Mouse (Mus musculus) CH12.LX (cell line): ENCODE measurements around the gene Eci1. TPM values are rescaled to one million over a fixed set of nuclear protein-coding genes. Genes with fewer than 3 reads are reported as not detected.

Source experiments
- DNase-seq: peaks from one replicate; pipeline ENCODE4 v3.0.0-alpha.2; 2013; ENCODE audit errors: extremely low read depth
- H3K27ac ChIP-seq: 2 replicates; pipeline ENCODE4 v1.5.1; 2012; ENCODE audit warnings: low read depth, mild to moderate bottlenecking, control low read depth, moderate library complexity; ENCODE audit not compliant: insufficient read depth
- H3K27me3 ChIP-seq: replicated peaks from 2 replicates; pipeline ENCODE3; 2012; ENCODE audit warnings: inconsistent platforms
- H3K36me3 ChIP-seq, 2 experiments: replicated peaks in 1 of 2; 2 replicates each; pipeline versions ENCODE3 to v1.6.1; 2012; ENCODE audit warnings: inconsistent platforms in 1 of 2, low read length in 1 of 2, mild to moderate bottlenecking in 1 of 2, mixed read lengths in 1 of 2, moderate library complexity in 1 of 2; ENCODE audit not compliant: control insufficient read depth in 1 of 2, insufficient read depth in 1 of 2
- H3K4me1 ChIP-seq, 2 experiments: 2 replicates each; pipeline ENCODE4 v1.6.1; 2012; ENCODE audit warnings: inconsistent platforms in 1 of 2, moderate library complexity in 1 of 2; ENCODE audit not compliant: insufficient read depth in 2 of 2, control insufficient read depth in 1 of 2
- H3K4me2 ChIP-seq: 2 replicates; pipeline ENCODE4 v1.6.1; 2012; ENCODE audit warnings: low read depth, mild to moderate bottlenecking, control low read depth; ENCODE audit not compliant: poor library complexity, insufficient read depth, severe bottlenecking
- H3K4me3 ChIP-seq, 3 experiments: fragments of 150-350 bp in 1 of 3; sonication (generic) in 1 of 3; replicated peaks in 1 of 3; 2 replicates each; pipeline versions ENCODE3 to v1.5.1; 2011 to 2012; ENCODE audit warnings: low read depth in 2 of 3, low read length in 2 of 3, mild to moderate bottlenecking in 2 of 3, moderate library complexity in 2 of 3, control low read depth in 1 of 3, improper control_type of control experiment in 1 of 3, inconsistent platforms in 1 of 3, mixed read lengths in 1 of 3; ENCODE audit not compliant: poor library complexity in 1 of 3
- H3K79me2 ChIP-seq: replicated peaks from 2 replicates; pipeline ENCODE4 v1.6.1; 2012; ENCODE audit warnings: mild to moderate bottlenecking, moderate library complexity; ENCODE audit not compliant: control insufficient read depth, poor library complexity, insufficient read depth, severe bottlenecking; ENCODE audit errors: extremely low read depth
- H3K9ac ChIP-seq: 2 replicates; pipeline ENCODE4 v1.6.1; 2012; ENCODE audit warnings: low read depth, mild to moderate bottlenecking, control low read depth, moderate library complexity; ENCODE audit not compliant: insufficient read depth
- H3K9me3 ChIP-seq: replicated peaks from 2 replicates; pipeline ENCODE3; 2012; ENCODE audit warnings: low read length, inconsistent platforms, mixed read lengths
- SMC3 ChIP-seq: IDR thresholded peaks from 2 replicates; pipeline ENCODE4 v1.6.1; 2011; ENCODE audit warnings: low read depth, low read length, improper control_type of control experiment
- UBTF ChIP-seq: IDR thresholded peaks from 2 replicates; pipeline ENCODE4 v1.6.1; 2012; ENCODE audit warnings: low read depth, mild to moderate bottlenecking, inconsistent platforms, low read length, improper control_type of control experiment, moderate library complexity
- dilution Hi-C: fragments of 300-500 bp; cut with MboI; formaldehyde crosslinking; loops from 2 replicates; pipeline ENCODE4 v1.14.3; 2020; ENCODE audit warnings: low sequenced_read_pairs; ENCODE audit not compliant: extremely low pct_unique_long_range_greater_than_20kb, extremely low pct_ligation_motif_present
- in situ Hi-C: fragments of 300-500 bp; cut with MboI; formaldehyde crosslinking; loops from 3 replicates; pipeline ENCODE4 v1.14.3; 2019; ENCODE audit warnings: low sequenced_read_pairs, low pct_ligation_motif_present, low pct_unique_long_range_greater_than_20kb, mixed read lengths
- polyA plus RNA-seq: library from polyadenylated mRNA; unstranded; fragments of >175 nt; gene quantifications from 2 replicates; pipeline ENCODE4 v1.2.1, GENCODE M21; 2012; ENCODE audit warnings: low read depth; ENCODE audit not compliant: insufficient read length
- total RNA-seq, 2 experiments: library from RNA; depleted of rRNA; stranded (reverse); fragments of 300-350 nt in 1 of 2; fragments of >200 nt in 1 of 2; gene quantifications; 2 replicates each; pipeline ENCODE4 v1.2.3; 2012 to 2014

The Eci1 gene
- total and polyA plus RNA-seq, 3 experiments: 70.1 to 122 (median 94.7) TPM

DNA sequence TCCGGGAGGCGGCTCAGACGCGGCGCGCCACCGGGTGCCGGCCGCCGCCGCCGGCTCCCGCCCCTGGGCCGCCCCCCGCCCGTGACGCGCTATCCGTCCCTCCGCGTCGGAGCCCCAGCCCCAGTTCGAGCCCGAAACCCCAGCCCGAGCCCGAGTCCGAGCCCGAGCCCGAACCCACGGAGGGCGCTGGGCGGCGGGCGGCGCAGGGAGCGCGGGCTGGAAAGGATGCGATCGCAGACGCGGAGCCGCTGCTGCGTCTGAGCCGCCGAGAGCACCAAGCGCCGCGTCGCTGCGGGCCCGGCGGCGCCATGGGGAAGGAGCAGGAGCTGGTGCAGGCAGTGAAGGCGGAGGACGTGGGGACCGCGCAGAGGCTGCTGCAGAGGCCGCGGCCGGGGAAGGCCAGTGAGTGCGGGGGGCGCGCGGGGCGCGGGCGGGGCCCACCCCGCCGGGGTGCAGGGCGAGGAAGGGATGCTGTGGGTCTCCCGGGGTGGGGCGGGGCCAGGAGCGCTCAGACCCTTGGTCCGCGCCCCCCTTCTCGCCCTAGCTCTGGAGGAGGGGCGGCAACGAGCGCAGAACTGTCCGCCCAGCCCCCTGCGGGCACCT, 62.3 kb downstream of the Eci1 start:
- Histone ChIP-seq H3K9ac (no peak overlapping the region; the same call in 1 of the 2 replicates), H3K27me3 (peaks cover 56% of the 10 kb centered on the region), H3K9me3 (no peaks in the 10 kb centered on the region), H3K4me2 (peak overlapping the region; percentile 76), H3K4me3 (peak overlapping the region in 1 of 3 experiments; percentile 47), H3K4me1 (peaks cover 5 to 6% of the 10 kb centered on the region in 2 experiments; a peak in 2 of 4 replicates), H3K27ac (no peak overlapping the region), H3K79me2 (no peaks in the 10 kb centered on the region)
- in situ Hi-C loops (no loop called here), dilution Hi-C loops (no loop called here)
- no peak for DNase-seq
- TF ChIP-seq SMC3: no peak
- TF ChIP-seq UBTF: peak; percentile 83; the same call in 1 of the 2 replicates
- TF ChIP-seq, all 38 proteins: peak for 1
- H3K36me3 ChIP-seq: no peaks in the 10 kb centered on the region

Other genes starting within 250 kb of the Eci1 start
Only the 20 nearest of the 21 such genes appear.
- gene Tbc1d24, start 221.1 kb upstream of the Eci1 start, total RNA-seq (2012; rRNA removed): 4.2 and 4.8 TPM in 2 replicates
- 3.5 and 4.5 TPM in 2 replicates for gene Tbc1d24, start 221.1 kb upstream of the Eci1 start, total RNA-seq (2014; rRNA removed)
- gene Tbc1d24, start 221.1 kb upstream of the Eci1 start, polyA plus RNA-seq: 5.8 and 6.6 TPM in 2 replicates
- gene Ntn3, start 217.1 kb upstream of the Eci1 start, total RNA-seq (2012; rRNA removed): 0.08 TPM in 2 replicates
- not detected in 2 replicates for gene Ntn3, start 217.1 kb upstream of the Eci1 start, total RNA-seq (2014; rRNA removed)
- 0.10 TPM in 1 of 2 replicates, not detected in the other for gene Ntn3, start 217.1 kb upstream of the Eci1 start, polyA plus RNA-seq
- gene Tedc2, start 205.8 kb upstream of the Eci1 start, total RNA-seq (2012; rRNA removed): 11.8 and 13.6 TPM in 2 replicates
- gene Tedc2, start 205.8 kb upstream of the Eci1 start, total RNA-seq (2014; rRNA removed): 14.1 and 14.7 TPM in 2 replicates
- gene Tedc2, start 205.8 kb upstream of the Eci1 start, polyA plus RNA-seq: 14.1 and 14.5 TPM in 2 replicates
- 40.1 and 40.9 TPM in 2 replicates for gene Ccnf, start 175.2 kb upstream of the Eci1 start, total RNA-seq (2012; rRNA removed)
- 26.4 and 27.7 TPM in 2 replicates for gene Ccnf, start 175.2 kb upstream of the Eci1 start, total RNA-seq (2014; rRNA removed)
- gene Ccnf, start 175.2 kb upstream of the Eci1 start, polyA plus RNA-seq: 57.6 and 60.7 TPM in 2 replicates
- gene Abca17, start 75.6 kb upstream of the Eci1 start, total RNA-seq (2012; rRNA removed): not detected in 2 replicates
- gene Abca17, start 75.6 kb upstream of the Eci1 start, total RNA-seq (2014; rRNA removed): 0.35 TPM in 1 of 2 replicates, not detected in the other
- gene Abca17, start 75.6 kb upstream of the Eci1 start, polyA plus RNA-seq: not detected in 2 replicates
- gene Abca3, start 74.7 kb upstream of the Eci1 start, total RNA-seq (2012; rRNA removed): 5.7 and 8.4 TPM in 2 replicates
- 3.9 and 4.0 TPM in 2 replicates for gene Abca3, start 74.7 kb upstream of the Eci1 start, total RNA-seq (2014; rRNA removed)
- gene Abca3, start 74.7 kb upstream of the Eci1 start, polyA plus RNA-seq: 8.7 and 9.1 TPM in 2 replicates
- gene Rnps1, start 12.1 kb upstream of the Eci1 start, total RNA-seq (2012; rRNA removed): 160 and 186 TPM in 2 replicates
- 288 and 302 TPM in 2 replicates for gene Rnps1, start 12.1 kb upstream of the Eci1 start, total RNA-seq (2014; rRNA removed)
- 252 and 255 TPM in 2 replicates for gene Rnps1, start 12.1 kb upstream of the Eci1 start, polyA plus RNA-seq
- 1.5 and 1.6 TPM in 2 replicates for gene Dnase1l2, start 16.5 kb downstream of the Eci1 start, total RNA-seq (2012; rRNA removed)
- 0.82 TPM in 2 replicates for gene Dnase1l2, start 16.5 kb downstream of the Eci1 start, total RNA-seq (2014; rRNA removed)
- 1.1 and 1.3 TPM in 2 replicates for gene Dnase1l2, start 16.5 kb downstream of the Eci1 start, polyA plus RNA-seq
- 21.5 and 22.7 TPM in 2 replicates for gene E4f1, start 43.7 kb downstream of the Eci1 start, total RNA-seq (2012; rRNA removed)
- 10.0 and 10.2 TPM in 2 replicates for gene E4f1, start 43.7 kb downstream of the Eci1 start, total RNA-seq (2014; rRNA removed)
- gene E4f1, start 43.7 kb downstream of the Eci1 start, polyA plus RNA-seq: 16.2 and 17.4 TPM in 2 replicates
- 14.2 and 17.3 TPM in 2 replicates for gene Pgp, start 43.8 kb downstream of the Eci1 start, total RNA-seq (2012; rRNA removed)
- 31.1 and 41.8 TPM in 2 replicates for gene Pgp, start 43.8 kb downstream of the Eci1 start, total RNA-seq (2014; rRNA removed)
- 41.1 and 41.6 TPM in 2 replicates for gene Pgp, start 43.8 kb downstream of the Eci1 start, polyA plus RNA-seq
- 0.98 and 1.1 TPM in 2 replicates for gene Bricd5, start 47.2 kb downstream of the Eci1 start, total RNA-seq (2012; rRNA removed)
- gene Bricd5, start 47.2 kb downstream of the Eci1 start, total RNA-seq (2014; rRNA removed): not detected in 2 replicates
- gene Bricd5, start 47.2 kb downstream of the Eci1 start, polyA plus RNA-seq: 0.61 TPM in 1 of 2 replicates, not detected in the other
- gene Mlst8, start 52.4 kb downstream of the Eci1 start, total RNA-seq (2012; rRNA removed): 10.0 and 13.6 TPM in 2 replicates
- 10.9 and 14.0 TPM in 2 replicates for gene Mlst8, start 52.4 kb downstream of the Eci1 start, total RNA-seq (2014; rRNA removed)
- gene Mlst8, start 52.4 kb downstream of the Eci1 start, polyA plus RNA-seq: 21.8 and 24.7 TPM in 2 replicates
- gene Caskin1, start 62.0 kb downstream of the Eci1 start, total RNA-seq (2012; rRNA removed): 0.08 and 0.21 TPM in 2 replicates
- not detected in 2 replicates for gene Caskin1, start 62.0 kb downstream of the Eci1 start, total RNA-seq (2014; rRNA removed)
- 0.71 and 0.80 TPM in 2 replicates for gene Caskin1, start 62.0 kb downstream of the Eci1 start, polyA plus RNA-seq
- gene Traf7, start 101.3 kb downstream of the Eci1 start, total RNA-seq (2012; rRNA removed): 122 and 127 TPM in 2 replicates
- gene Traf7, start 101.3 kb downstream of the Eci1 start, total RNA-seq (2014; rRNA removed): 109 and 114 TPM in 2 replicates
- 167 and 176 TPM in 2 replicates for gene Traf7, start 101.3 kb downstream of the Eci1 start, polyA plus RNA-seq
- 1.3 and 2.2 TPM in 2 replicates for gene Rab26, start 107.6 kb downstream of the Eci1 start, total RNA-seq (2012; rRNA removed)
- gene Rab26, start 107.6 kb downstream of the Eci1 start, total RNA-seq (2014; rRNA removed): 0.36 TPM in 1 of 2 replicates, not detected in the other
- gene Rab26, start 107.6 kb downstream of the Eci1 start, polyA plus RNA-seq: 0.40 and 0.74 TPM in 2 replicates
- gene Pkd1, start 123.2 kb downstream of the Eci1 start, total RNA-seq (2012; rRNA removed): 11.1 and 13.4 TPM in 2 replicates
- 2.7 and 2.8 TPM in 2 replicates for gene Pkd1, start 123.2 kb downstream of the Eci1 start, total RNA-seq (2014; rRNA removed)
- 7.5 and 8.3 TPM in 2 replicates for gene Pkd1, start 123.2 kb downstream of the Eci1 start, polyA plus RNA-seq
- gene Tsc2, start 206.0 kb downstream of the Eci1 start, total RNA-seq (2012; rRNA removed): 35.2 and 35.4 TPM in 2 replicates
- gene Tsc2, start 206.0 kb downstream of the Eci1 start, total RNA-seq (2014; rRNA removed): 7.8 and 9.1 TPM in 2 replicates
- 54.4 and 69.8 TPM in 2 replicates for gene Tsc2, start 206.0 kb downstream of the Eci1 start, polyA plus RNA-seq
- gene Nthl1, start 206.0 kb downstream of the Eci1 start, total RNA-seq (2012; rRNA removed): 21.9 and 24.0 TPM in 2 replicates
- gene Nthl1, start 206.0 kb downstream of the Eci1 start, total RNA-seq (2014; rRNA removed): 20.1 TPM in 2 replicates
- 20.4 and 25.7 TPM in 2 replicates for gene Nthl1, start 206.0 kb downstream of the Eci1 start, polyA plus RNA-seq
- 4.4 and 5.5 TPM in 2 replicates for gene Slc9a3r2, start 223.7 kb downstream of the Eci1 start, total RNA-seq (2012; rRNA removed)
- gene Slc9a3r2, start 223.7 kb downstream of the Eci1 start, total RNA-seq (2014; rRNA removed): 1.8 and 2.1 TPM in 2 replicates
- 4.8 and 5.1 TPM in 2 replicates for gene Slc9a3r2, start 223.7 kb downstream of the Eci1 start, polyA plus RNA-seq
- gene Npw, start 231.8 kb downstream of the Eci1 start, total RNA-seq (2012; rRNA removed): not detected in 2 replicates
- gene Npw, start 231.8 kb downstream of the Eci1 start, total RNA-seq (2014; rRNA removed): not detected in 2 replicates
- gene Npw, start 231.8 kb downstream of the Eci1 start, polyA plus RNA-seq: not detected in 2 replicates